Mouse (Mus musculus) testis, adult 2 months (tissue): ENCODE data around the gene Hist2h3b.
"Not testable (repeated sequence)": the region's sequence is repeated elsewhere in the genome, so short reads cannot be mapped to it uniquely, and the experiment has no call there.

Experiments
- CTCF ChIP-seq: fragments of 200-500 bp; IDR thresholded peaks from 2 replicates; pipeline ENCODE4 v1.5.1; 2012; ENCODE audit warnings: low read depth, mild to moderate bottlenecking, inconsistent platforms, low read length, moderate library complexity; ENCODE audit not compliant: control insufficient read depth, insufficient read depth, insufficient replicate concordance
- POLR2A ChIP-seq: fragments of 200-500 bp; IDR thresholded peaks from 2 replicates; pipeline ENCODE4 v1.6.1; 2012; ENCODE audit warnings: low read depth, mild to moderate bottlenecking, inconsistent platforms, low read length, moderate library complexity; ENCODE audit not compliant: control insufficient read depth

DNA sequence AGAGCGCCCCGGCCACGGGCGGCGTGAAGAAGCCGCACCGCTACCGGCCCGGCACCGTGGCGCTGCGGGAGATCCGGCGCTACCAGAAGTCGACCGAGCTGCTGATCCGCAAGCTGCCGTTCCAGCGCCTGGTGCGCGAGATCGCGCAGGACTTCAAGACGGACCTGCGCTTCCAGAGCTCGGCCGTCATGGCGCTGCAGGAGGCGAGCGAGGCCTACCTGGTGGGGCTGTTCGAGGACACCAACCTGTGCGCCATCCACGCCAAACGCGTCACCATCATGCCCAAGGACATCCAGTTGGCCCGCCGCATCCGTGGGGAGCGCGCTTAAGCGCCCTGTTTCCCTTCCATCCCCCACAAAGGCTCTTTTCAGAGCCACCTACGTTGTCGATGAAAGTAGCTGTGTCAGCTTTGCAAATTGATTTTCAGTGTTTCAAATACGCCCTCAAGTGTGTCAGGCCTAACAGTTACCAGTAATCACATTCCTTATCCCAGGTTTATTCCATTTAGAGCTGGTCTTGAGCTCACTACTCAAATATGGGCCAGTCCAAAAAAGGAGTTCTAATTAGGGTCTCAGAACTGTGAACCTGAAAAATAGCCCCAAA is 423 bp downstream of the Hist2h3b start:
- not testable (repeated sequence) for TF ChIP-seq CTCF, POLR2A
